Mouse (Mus musculus) midbrain, postnatal 0 days (tissue): ENCODE data around the gene Gsto2. TPM values are rescaled to one million over a fixed set of nuclear protein-coding genes. Genes with fewer than 3 reads are reported as not detected.
A peak's percentile ranks its signal among the peaks of the same experiment; 100 is the strongest.

Experiments
- ATAC-seq: fragments of 200-750 bp; cut with Nextera tagmentation; 2 replicates; pipeline ENCODE4 v1.8.0; 2017; ENCODE audit warnings: moderate number of reproducible peaks, mild to moderate bottlenecking, moderate TSS enrichment, moderate library complexity; ENCODE audit not compliant: low FRiP score
- DNase-seq: peaks from one replicate; pipeline ENCODE4 v3.0.0-alpha.2; 2015; ENCODE audit warnings: low spot score
- H3K27ac ChIP-seq: fragments of 300-500 bp; sonication (generic); 2 replicates; pipeline ENCODE4 v1.5.1; 2014; ENCODE audit warnings: low read depth, mild to moderate bottlenecking, low read length, mixed read lengths
- H3K27me3 ChIP-seq: fragments of 300-500 bp; sonication (generic); 2 replicates; pipeline ENCODE4 v1.6.1; 2014; ENCODE audit warnings: low read length, control low read depth, mixed read lengths; ENCODE audit not compliant: insufficient read depth
- H3K36me3 ChIP-seq: fragments of 300-500 bp; sonication (generic); 2 replicates; pipeline ENCODE4 v1.6.1; 2014; ENCODE audit warnings: low read length, control low read depth, mixed read lengths; ENCODE audit not compliant: insufficient read depth
- H3K4me1 ChIP-seq: fragments of 300-500 bp; sonication (generic); 2 replicates; pipeline ENCODE4 v1.6.1; 2014; ENCODE audit warnings: mild to moderate bottlenecking, control low read depth, antibody characterized with exemption, low read length, mixed read lengths; ENCODE audit not compliant: insufficient read depth
- H3K4me2 ChIP-seq: fragments of 300-500 bp; sonication (generic); 2 replicates; pipeline ENCODE4 v1.6.1; 2014; ENCODE audit warnings: low read depth, mild to moderate bottlenecking, low read length, mixed read lengths; ENCODE audit not compliant: poor library complexity, severe bottlenecking
- H3K4me3 ChIP-seq: fragments of 300-500 bp; sonication (generic); 2 replicates; pipeline ENCODE4 v1.5.1; 2014; ENCODE audit warnings: low read depth, mild to moderate bottlenecking, low read length, moderate library complexity
- H3K9ac ChIP-seq: fragments of 300-500 bp; sonication (generic); replicated peaks from 2 replicates; pipeline ENCODE4 v1.6.1; 2014; ENCODE audit warnings: mild to moderate bottlenecking, low read length, moderate library complexity, mixed read lengths; ENCODE audit not compliant: poor library complexity, severe bottlenecking
- H3K9me3 ChIP-seq: fragments of 300-500 bp; sonication (generic); 2 replicates; pipeline ENCODE4 v1.6.1; 2016; ENCODE audit warnings: low read length, control low read depth
- CTCF ChIP-seq: IDR thresholded peaks from 2 replicates; pipeline ENCODE4 v1.5.1; 2016; ENCODE audit warnings: antibody characterized with exemption, mild to moderate bottlenecking
- WGBS: fragments of 180-500 bp; shearing (Covaris S2); extraction: QIAGEN DNeasy Blood & Tissue Kit; methylation state at CpG from one replicate; pipeline ENCODE4 v1.1.7; 2014; 5-methylcytosine and 5-hydroxymethylcytosine counted together
- polyA plus RNA-seq: library from polyadenylated mRNA; unstranded; fragments of >200 nt; fragmentation: Nextera tagmentation; extraction: Ambion mirVana; gene quantifications from 2 replicates; pipeline ENCODE4 v1.2.1, GENCODE M21; 2015
- total RNA-seq: library from RNA; depleted of rRNA; stranded (reverse); fragments of >200 nt; gene quantifications from 2 replicates; pipeline ENCODE4 v1.2.3, GENCODE M21; 2014

Gsto2 gene
- total and polyA plus RNA-seq, 2 experiments from 2014 or later: 0.16 to 1.1 TPM

DNA sequence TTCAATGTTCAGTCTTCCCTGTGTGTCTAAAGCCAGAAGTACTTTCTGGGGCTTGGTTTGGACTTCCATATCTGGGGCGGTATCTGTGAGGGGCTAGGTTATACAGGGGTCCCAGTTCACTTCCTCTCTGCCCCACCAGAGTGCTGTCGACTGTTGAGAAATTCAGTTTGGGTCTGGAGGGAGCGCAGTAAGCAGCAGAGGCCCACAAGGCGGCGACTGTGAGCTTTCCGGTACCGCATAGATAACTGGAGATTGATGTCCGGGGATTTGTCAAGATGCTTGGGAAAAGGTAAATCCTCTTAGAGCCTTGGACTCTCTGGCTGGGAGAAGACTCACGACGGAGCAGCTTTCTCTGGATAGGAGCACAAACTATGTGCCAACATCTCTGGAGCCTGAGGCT lies 6.2 kb downstream of the Gsto2 start:
- Histone ChIP-seq H3K9me3 (no peaks in the 10 kb centered on the region), H3K36me3 (no peaks in the 10 kb centered on the region), H3K4me3 (no peak overlapping the region), H3K4me1 (no peaks in the 10 kb centered on the region), H3K4me2 (no peak overlapping the region), H3K27me3 (0 out of 2 replicates have a peak, but pooled peaks cover 4% of the 10 kb centered on the region), H3K27ac (no peak overlapping the region), H3K9ac (no peak overlapping the region)
- DNase-seq (no peak), ATAC-seq (no peak)
- WGBS: 16% methylated on average over 10 of the region's 10 CpGs
- peak; percentile 65 for TF ChIP-seq CTCF

GRCm38 (mm10) chr19:47876252-47876651 lies 10.9 kb downstream of the Gsto2 start:
- H3K27me3 ChIP-seq: no peaks in the 10 kb centered on the region; the same call in 1 of the 2 replicates
- 75% methylated on average over 15 of the region's 15 CpGs for WGBS
- H3K4me1 ChIP-seq: no peaks in the 10 kb centered on the region
- H3K4me2 ChIP-seq: no peak overlapping the region
- no peak for TF ChIP-seq CTCF
- no peak overlapping the region for H3K9ac ChIP-seq
- no peak overlapping the region for H3K27ac ChIP-seq
- H3K36me3 ChIP-seq: no peaks in the 10 kb centered on the region
- H3K4me3 ChIP-seq: no peak overlapping the region
- DNase-seq: no peak
- no peaks in the 10 kb centered on the region for H3K9me3 ChIP-seq
- no peak for ATAC-seq

GRCm38 (mm10) chr19:47881538-47881937 lies 16.2 kb downstream of the Gsto2 start:
- DNase-seq (no peak), ATAC-seq (no peak)
- Histone ChIP-seq H3K9me3 (no peaks in the 10 kb centered on the region), H3K4me1 (no peaks in the 10 kb centered on the region), H3K27me3 (no peaks in the 10 kb centered on the region; the same call in 1 of the 2 replicates), H3K4me3 (no peak overlapping the region), H3K27ac (no peak overlapping the region), H3K4me2 (no peak overlapping the region), H3K36me3 (no peaks in the 10 kb centered on the region), H3K9ac (no peak overlapping the region)
- TF ChIP-seq CTCF: no peak
- 85% methylated on average over 7 of the region's 7 CpGs for WGBS

GRCm38 (mm10) chr19:47882151-47882881 lies 17.0 kb downstream of the Gsto2 start:
- TF ChIP-seq CTCF: peak; percentile 100
- no peak overlapping the region for H3K27ac ChIP-seq
- H3K4me3 ChIP-seq: no peak overlapping the region
- no peaks in the 10 kb centered on the region for H3K9me3 ChIP-seq
- WGBS: 27% methylated on average over 11 of the region's 11 CpGs
- H3K4me2 ChIP-seq: no peak overlapping the region
- H3K4me1 ChIP-seq: no peaks in the 10 kb centered on the region
- DNase-seq (peak; percentile 86), ATAC-seq (peak; percentile 71)
- no peaks in the 10 kb centered on the region; the same call in 1 of the 2 replicates for H3K27me3 ChIP-seq
- no peak overlapping the region for H3K9ac ChIP-seq
- H3K36me3 ChIP-seq: no peaks in the 10 kb centered on the region

DNA sequence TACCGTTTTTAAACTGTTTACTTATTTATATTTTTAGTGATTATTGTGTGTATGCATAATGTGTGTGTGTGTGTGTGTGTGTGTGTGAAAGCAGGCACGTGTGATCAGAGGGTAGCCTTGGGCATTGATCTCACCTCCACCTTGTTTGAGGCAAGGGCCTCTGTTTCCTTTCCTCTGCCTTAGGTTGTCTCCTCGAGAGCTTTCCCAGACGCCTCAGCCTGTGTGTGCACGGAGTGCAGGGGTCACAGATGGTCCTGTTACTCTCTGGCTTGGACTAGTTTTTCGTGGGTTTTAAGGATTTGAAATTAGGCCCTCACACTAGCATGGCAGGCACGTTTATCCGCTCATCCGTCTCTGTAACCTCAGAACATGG lies 17.5 kb downstream of the Gsto2 start:
- no peaks in the 10 kb centered on the region for H3K4me1 ChIP-seq
- WGBS: 61% methylated on average over 9 of the region's 9 CpGs
- H3K27ac ChIP-seq: no peak overlapping the region
- TF ChIP-seq CTCF: no peak
- no peaks in the 10 kb centered on the region; the same call in 1 of the 2 replicates for H3K27me3 ChIP-seq
- no peak overlapping the region for H3K9ac ChIP-seq
- DNase-seq (no peak), ATAC-seq (peak; percentile 31; the same call in 1 of the 2 replicates)
- no peak overlapping the region for H3K4me2 ChIP-seq
- no peaks in the 10 kb centered on the region for H3K9me3 ChIP-seq
- H3K36me3 ChIP-seq: no peaks in the 10 kb centered on the region
- no peak overlapping the region for H3K4me3 ChIP-seq

DNA sequence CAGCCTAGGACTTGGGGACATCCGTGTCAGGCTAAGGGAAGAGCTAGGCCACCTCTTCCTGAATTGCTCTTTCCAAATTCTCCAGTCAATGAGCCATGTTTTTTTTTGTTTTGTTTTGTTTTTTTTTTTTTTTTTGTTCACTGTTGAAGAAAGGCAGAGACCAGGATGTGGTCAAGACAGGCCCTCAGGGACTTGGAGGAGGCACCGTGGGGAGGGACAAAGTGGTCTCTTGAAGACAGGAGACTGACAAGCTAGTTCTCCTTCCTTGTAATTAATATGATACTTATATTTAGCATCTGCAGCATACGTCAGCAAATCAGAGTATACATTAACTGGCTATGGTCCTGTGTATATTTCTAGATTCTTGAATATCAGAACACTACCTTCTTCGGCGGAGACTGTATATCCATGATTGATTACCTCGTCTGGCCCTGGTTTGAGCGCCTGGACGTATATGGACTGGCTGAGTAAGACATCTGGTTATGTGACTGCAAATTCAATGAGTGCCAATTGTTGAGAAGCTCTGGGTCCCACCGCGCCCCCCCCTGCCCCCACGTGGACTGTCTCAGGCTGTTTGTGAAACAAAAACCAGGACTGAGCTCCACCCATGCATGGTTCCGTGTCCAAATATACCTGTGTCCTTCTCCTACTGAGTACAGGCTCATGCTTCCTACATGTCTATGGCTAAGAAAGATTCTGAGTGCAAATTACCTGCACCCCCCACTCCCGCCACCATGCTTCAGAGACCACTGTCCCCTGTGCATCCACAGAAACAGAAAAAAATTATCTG lies 19.2 kb downstream of the Gsto2 start:
- Histone ChIP-seq H3K9me3 (no peaks in the 10 kb centered on the region), H3K4me3 (no peak overlapping the region), H3K9ac (no peak overlapping the region), H3K27me3 (no peaks in the 10 kb centered on the region), H3K4me1 (no peaks in the 10 kb centered on the region), H3K36me3 (no peaks in the 10 kb centered on the region), H3K27ac (no peak overlapping the region), H3K4me2 (no peak overlapping the region)
- no peak for DNase-seq
- ATAC-seq: no peak
- 84% methylated on average over 13 of the region's 13 CpGs for WGBS
- TF ChIP-seq CTCF: no peak
